Mouse (Mus musculus) cortical plate, adult 2 months (tissue): ENCODE results near the gene Lyrm7.

Experiments
- CTCF ChIP-seq: fragments of 200-500 bp; IDR thresholded peaks from 2 replicates; pipeline ENCODE4 v1.5.1; 2011; ENCODE audit warnings: mild to moderate bottlenecking, control low read depth, low read length; ENCODE audit not compliant: insufficient read depth; ENCODE audit errors: extremely low read depth
- POLR2A ChIP-seq: fragments of 200-500 bp; IDR thresholded peaks from 2 replicates; pipeline ENCODE4 v1.6.1; 2011; ENCODE audit warnings: mild to moderate bottlenecking, low read length, control low read depth; ENCODE audit not compliant: insufficient read depth; ENCODE audit errors: extremely low read depth

- TF ChIP-seq CTCF (no peak), POLR2A (no peak)
Observed at GRCm38 (mm10) chr11:54907259-54907658, 46.5 kb upstream of the Lyrm7 start.
